Mouse (Mus musculus): ENCODE data around the gene Vmn1r196. TPM values are rescaled to one million over a fixed set of nuclear protein-coding genes. Genes with fewer than 3 reads are reported as not detected.
"Not testable (repeated sequence)": the region's sequence is repeated elsewhere in the genome, so short reads cannot be mapped to it uniquely, and the experiment has no call there.

The Vmn1r196 gene
- not detected in 2 replicates for polyA plus RNA-seq (2012)

DNA sequence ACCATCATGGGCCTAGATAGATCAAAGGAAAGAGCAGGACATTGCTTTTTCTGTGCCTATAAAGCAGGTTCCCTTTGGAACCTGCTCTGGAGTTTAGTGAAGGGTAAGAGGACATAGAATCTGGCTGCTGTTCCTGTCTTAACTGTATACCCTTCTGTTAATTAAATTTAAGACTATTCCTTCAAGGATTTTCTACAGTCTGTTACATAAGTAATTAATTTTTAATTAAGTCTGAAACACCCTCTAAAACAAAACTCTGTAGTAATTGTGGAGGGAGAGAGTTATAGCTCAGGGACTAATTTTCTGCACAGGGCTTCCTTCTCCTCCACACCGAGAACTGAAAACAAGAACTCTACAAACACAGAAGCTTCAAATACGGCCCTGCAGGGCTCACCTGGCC, at the start of gene Vmn1r196:
Gene Vmn1r196 (plus strand): TSS at position 301 of the 400 bp plus-strand sequence.
- H3K4me1 ChIP-seq (ENCODE audit: control insufficient read depth) = no peaks in the 10 kb centered on the region
- no peaks in the 10 kb centered on the region for H3K9me3 ChIP-seq (ENCODE audit: control insufficient read depth, low read length)
- H3K4me3 ChIP-seq (replicated peaks) = no peak within 1 kb of the TSS
- no peaks in the 10 kb centered on the region for H3K27me3 ChIP-seq (ENCODE audit: control insufficient read depth)
- TF ChIP-seq TAL1 (IDR thresholded peaks at IDR 0.05; ENCODE audit: low read length) (no peak), GATA1 (IDR thresholded peaks at IDR 0.05; ENCODE audit: low read length) (no peak)
- H3K36me3 ChIP-seq (ENCODE audit: control insufficient read depth) = no peaks in the 10 kb centered on the region

DNA sequence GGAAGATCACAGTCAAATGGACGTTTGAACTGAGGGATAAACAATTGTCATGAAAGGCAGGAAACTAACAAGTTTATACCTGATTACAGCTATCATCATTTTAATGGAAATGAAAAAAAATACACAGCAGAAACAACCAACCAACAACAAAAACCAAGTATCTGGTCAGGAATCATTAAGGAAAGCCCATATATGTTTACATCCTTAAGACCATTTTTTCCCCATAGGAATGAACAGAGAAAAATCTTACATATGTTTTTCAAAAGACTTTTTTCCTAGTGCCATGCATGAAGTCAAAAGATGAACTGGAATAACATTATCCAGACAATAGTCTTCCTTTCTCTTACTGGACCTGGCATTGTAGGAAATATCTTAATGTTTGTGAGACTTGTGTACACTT, 45.8 kb upstream of the Vmn1r196 start, which contains the start of gene Vmn1r194:
Gene Vmn1r194 (plus strand): TSS at position 301 of the 400 bp plus-strand sequence.
- TF ChIP-seq TAL1 (IDR thresholded peaks at IDR 0.05; ENCODE audit: low read length) (no peak), GATA1 (IDR thresholded peaks at IDR 0.05; ENCODE audit: low read length) (no peak)
- Histone ChIP-seq H3K4me3 (replicated peaks) (no peak within 1 kb of the TSS), H3K4me1 (ENCODE audit: control insufficient read depth) (no peaks in the 10 kb centered on the region), H3K36me3 (ENCODE audit: control insufficient read depth) (no peaks in the 10 kb centered on the region), H3K27me3 (ENCODE audit: control insufficient read depth) (no peaks in the 10 kb centered on the region), H3K9me3 (ENCODE audit: control insufficient read depth, low read length) (no peaks in the 10 kb centered on the region)

DNA sequence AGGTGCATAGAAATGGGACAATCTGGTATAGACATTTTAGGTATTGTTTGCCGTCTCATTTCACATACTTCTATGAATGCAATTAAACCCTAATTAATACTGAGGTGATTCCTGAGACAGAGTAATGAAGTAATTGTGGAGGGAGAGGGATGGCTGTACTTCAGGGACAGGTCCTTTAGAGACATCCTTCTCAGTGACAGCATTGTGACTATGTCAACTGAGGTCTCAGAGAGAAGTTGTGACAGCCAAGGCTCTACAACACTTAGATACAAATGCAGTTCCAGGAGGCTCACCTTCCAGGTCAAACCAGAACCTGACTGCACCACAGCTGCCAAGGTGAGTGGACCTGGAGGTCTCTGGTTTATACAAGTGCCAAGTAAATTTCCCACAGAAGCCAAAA, 19.5 kb upstream of the Vmn1r196 start, which contains the start of gene Vmn1r195:
Gene Vmn1r195 (plus strand): TSS at position 301 of the 400 bp plus-strand sequence.
- not testable (repeated sequence) for H3K9me3 ChIP-seq (ENCODE audit: control insufficient read depth, low read length); H3K27me3 ChIP-seq (ENCODE audit: control insufficient read depth); H3K4me1 ChIP-seq (ENCODE audit: control insufficient read depth); H3K36me3 ChIP-seq (ENCODE audit: control insufficient read depth); H3K4me3 ChIP-seq (replicated peaks)

DNA sequence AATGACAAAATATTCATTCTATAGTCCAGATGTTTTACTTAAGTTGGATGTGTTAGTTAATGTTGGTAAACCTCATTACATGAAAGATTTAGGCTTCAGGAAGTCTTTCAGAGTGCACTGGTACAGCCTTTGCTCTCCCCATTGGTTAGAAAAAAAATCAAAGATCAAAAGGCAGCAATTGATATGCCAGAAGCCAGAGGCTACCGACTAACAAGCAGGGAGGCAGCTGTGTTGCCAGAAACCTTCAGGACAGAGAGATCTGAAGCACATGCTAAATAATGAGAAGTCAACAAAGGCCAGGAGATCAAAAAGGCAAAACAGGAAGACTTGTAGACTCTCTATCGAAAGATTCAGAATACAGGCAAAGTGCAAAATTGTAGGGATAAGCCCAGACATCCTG, 18.0 kb upstream of the Vmn1r196 start:
- Histone ChIP-seq H3K27me3 (ENCODE audit: control insufficient read depth) (no peaks in the 10 kb centered on the region), H3K36me3 (ENCODE audit: control insufficient read depth) (no peaks in the 10 kb centered on the region), H3K4me3 (replicated peaks) (no peak overlapping the region), H3K4me1 (ENCODE audit: control insufficient read depth) (no peaks in the 10 kb centered on the region), H3K9me3 (ENCODE audit: control insufficient read depth, low read length) (0 out of 2 replicates have a peak, but pooled peaks cover 2% of the 10 kb centered on the region)
- TF ChIP-seq GATA1 (IDR thresholded peaks at IDR 0.05; ENCODE audit: low read length) (no peak), TAL1 (IDR thresholded peaks at IDR 0.05; ENCODE audit: low read length) (no peak)

DNA sequence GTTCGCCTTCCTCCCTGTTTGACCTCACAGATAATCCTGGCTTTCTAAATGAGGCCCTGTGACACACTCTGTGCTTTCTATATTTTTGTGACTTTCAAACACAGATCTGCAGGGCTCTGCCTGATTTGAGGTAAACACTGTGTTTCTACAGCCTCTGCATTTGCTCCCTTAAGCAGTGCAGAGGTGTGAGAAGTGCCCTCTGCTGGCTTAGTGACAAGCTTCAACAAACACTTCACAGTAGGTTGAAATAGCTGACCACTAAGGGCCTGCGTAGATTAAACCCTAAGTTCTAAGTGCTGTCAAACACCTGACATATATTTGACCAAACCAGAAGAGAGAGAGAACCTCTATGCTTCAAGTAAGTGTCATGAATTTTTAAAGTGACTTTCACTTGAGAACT, 5.1 kb upstream of the Vmn1r196 start:
- no peaks in the 10 kb centered on the region for H3K27me3 ChIP-seq (ENCODE audit: control insufficient read depth)
- no peaks in the 10 kb centered on the region for H3K36me3 ChIP-seq (ENCODE audit: control insufficient read depth)
- TF ChIP-seq GATA1 (IDR thresholded peaks at IDR 0.05; ENCODE audit: low read length) = no peak
- TF ChIP-seq TAL1 (IDR thresholded peaks at IDR 0.05; ENCODE audit: low read length) = no peak
- no peaks in the 10 kb centered on the region for H3K4me1 ChIP-seq (ENCODE audit: control insufficient read depth)
- H3K4me3 ChIP-seq (replicated peaks) = no peak overlapping the region
- H3K9me3 ChIP-seq (ENCODE audit: control insufficient read depth, low read length) = no peaks in the 10 kb centered on the region

DNA sequence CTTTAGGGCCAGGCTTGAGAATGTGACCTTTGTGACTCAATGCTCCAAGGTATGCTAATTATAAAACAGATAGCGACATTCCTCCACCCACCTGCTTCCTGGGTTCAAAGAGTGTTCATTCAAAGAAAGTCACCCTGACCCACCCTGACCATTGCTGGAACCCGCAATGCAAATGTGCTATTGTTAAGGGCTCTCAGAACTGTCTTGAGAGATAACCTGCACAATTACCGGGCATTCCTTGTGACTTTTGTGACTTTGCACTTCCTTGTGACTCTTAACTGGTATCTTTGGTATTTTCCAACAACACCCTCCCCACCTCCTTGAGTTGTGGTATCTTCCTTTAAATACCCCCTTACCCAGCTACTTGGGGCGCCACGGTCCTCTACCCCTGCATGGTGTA, 18.4 kb downstream of the Vmn1r196 start:
- not testable (repeated sequence) for H3K27me3 ChIP-seq (ENCODE audit: control insufficient read depth); H3K4me1 ChIP-seq (ENCODE audit: control insufficient read depth); H3K36me3 ChIP-seq (ENCODE audit: control insufficient read depth); H3K4me3 ChIP-seq (replicated peaks)
- H3K9me3 ChIP-seq (ENCODE audit: control insufficient read depth, low read length) = peaks cover 15% of the 10 kb centered on the region

DNA sequence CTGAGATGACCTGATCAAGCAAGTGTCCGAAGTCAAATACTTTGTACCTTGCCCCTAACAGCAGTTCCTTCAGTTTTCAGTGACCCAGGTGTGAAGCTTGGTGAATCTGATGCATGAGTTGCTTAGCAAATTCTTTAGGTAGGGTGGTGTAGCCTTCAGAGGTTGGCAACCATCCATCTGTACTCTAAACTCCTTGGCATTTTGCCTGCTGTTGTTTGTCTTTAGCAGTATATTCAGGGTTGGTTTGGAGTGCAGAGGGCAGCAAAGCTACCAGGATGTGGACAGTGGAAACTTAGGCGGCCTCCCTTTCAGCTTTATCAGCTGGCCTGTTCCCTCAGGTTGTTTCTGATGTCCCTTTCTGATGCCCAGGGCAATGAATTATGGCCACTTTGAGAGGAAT, 25.6 kb downstream of the Vmn1r196 start:
- no peaks in the 10 kb centered on the region for H3K27me3 ChIP-seq (ENCODE audit: control insufficient read depth)
- no peak overlapping the region for H3K4me3 ChIP-seq (replicated peaks)
- no peaks in the 10 kb centered on the region for H3K36me3 ChIP-seq (ENCODE audit: control insufficient read depth)
- TF ChIP-seq TAL1 (IDR thresholded peaks at IDR 0.05; ENCODE audit: low read length) (no peak), GATA1 (IDR thresholded peaks at IDR 0.05; ENCODE audit: low read length) (no peak)
- H3K9me3 ChIP-seq (ENCODE audit: control insufficient read depth, low read length) = peaks cover 7% of the 10 kb centered on the region; the same call in 1 of the 2 replicates
- no peaks in the 10 kb centered on the region for H3K4me1 ChIP-seq (ENCODE audit: control insufficient read depth)

DNA sequence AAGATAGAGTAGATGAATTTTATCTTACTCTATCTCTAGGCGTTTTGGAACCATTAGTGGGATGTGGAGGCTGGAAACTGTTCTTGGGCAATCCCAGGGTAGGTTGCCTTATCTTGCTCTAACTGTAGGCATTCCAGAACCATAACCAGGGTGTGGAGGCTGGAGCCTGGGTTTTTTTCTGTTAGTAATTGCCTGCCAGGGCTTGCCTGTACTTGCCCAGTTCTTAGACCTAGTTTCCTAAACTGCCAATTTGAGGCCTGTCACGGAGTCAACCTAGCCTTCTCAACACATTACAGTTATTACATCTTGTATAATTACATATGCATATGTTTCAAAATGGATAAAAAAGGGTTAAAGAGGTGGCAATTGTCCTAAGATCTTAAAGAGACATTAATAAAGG, 27.6 kb downstream of the Vmn1r196 start:
- H3K27me3 ChIP-seq (ENCODE audit: control insufficient read depth) = no peaks in the 10 kb centered on the region
- H3K4me3 ChIP-seq (replicated peaks) = no peak overlapping the region
- H3K4me1 ChIP-seq (ENCODE audit: control insufficient read depth) = no peaks in the 10 kb centered on the region
- TF ChIP-seq TAL1 (IDR thresholded peaks at IDR 0.05; ENCODE audit: low read length) = no peak
- no peak for TF ChIP-seq GATA1 (IDR thresholded peaks at IDR 0.05; ENCODE audit: low read length)
- no peaks in the 10 kb centered on the region for H3K36me3 ChIP-seq (ENCODE audit: control insufficient read depth)
- H3K9me3 ChIP-seq (ENCODE audit: control insufficient read depth, low read length) = peaks cover 3% of the 10 kb centered on the region; the same call in 1 of the 2 replicates

DNA sequence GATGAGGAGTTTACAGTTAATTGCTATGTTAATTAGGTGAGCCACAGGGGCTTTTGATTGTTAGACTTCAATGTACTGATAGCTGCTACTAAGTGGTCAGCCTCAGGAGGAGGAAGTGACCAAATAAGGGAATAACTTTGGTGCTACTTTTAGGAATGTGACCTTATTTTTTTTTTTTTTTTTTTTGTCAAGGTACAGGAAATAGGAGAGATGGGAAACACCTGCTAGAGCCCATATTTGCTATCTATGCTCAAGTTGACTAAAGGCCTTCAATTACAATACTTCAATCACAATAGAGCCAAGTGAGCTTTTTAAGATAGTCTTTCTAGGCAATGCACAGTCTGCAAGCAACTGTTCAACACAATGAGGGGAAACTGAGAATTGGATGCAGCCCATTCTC, 30.4 kb downstream of the Vmn1r196 start:
- Histone ChIP-seq H3K4me1 (ENCODE audit: control insufficient read depth) (no peaks in the 10 kb centered on the region), H3K36me3 (ENCODE audit: control insufficient read depth) (no peaks in the 10 kb centered on the region), H3K9me3 (ENCODE audit: control insufficient read depth, low read length) (no peaks in the 10 kb centered on the region), H3K4me3 (replicated peaks) (no peak overlapping the region), H3K27me3 (ENCODE audit: control insufficient read depth) (no peaks in the 10 kb centered on the region)
- TF ChIP-seq TAL1 (IDR thresholded peaks at IDR 0.05; ENCODE audit: low read length) = no peak
- TF ChIP-seq GATA1 (IDR thresholded peaks at IDR 0.05; ENCODE audit: low read length) = no peak

DNA sequence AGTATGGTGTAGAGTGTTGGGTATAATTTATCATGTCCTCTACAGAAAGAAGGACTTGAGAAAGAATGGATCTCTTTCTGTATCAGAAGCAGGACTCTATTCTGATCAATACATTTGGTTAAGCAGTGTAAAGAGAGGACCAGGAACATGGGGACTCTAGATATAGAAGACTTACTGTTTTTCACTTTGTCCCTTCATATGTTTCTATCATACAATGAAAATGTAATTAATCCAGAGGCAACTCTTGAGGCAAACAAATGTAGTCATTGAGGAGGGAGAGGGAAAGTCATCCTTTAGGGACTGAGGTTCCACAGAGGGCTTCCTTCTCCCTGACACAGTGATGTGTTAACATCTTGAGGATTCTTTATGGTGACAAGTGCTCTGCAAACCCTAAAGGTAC, 34.6 kb downstream of the Vmn1r196 start, which contains the start of gene Vmn1r197:
Gene Vmn1r197 (plus strand): TSS at position 301 of the 400 bp plus-strand sequence.
- TF ChIP-seq GATA1 (IDR thresholded peaks at IDR 0.05; ENCODE audit: low read length) (no peak), TAL1 (IDR thresholded peaks at IDR 0.05; ENCODE audit: low read length) (no peak)
- Histone ChIP-seq H3K36me3 (ENCODE audit: control insufficient read depth) (no peaks in the 10 kb centered on the region), H3K9me3 (ENCODE audit: control insufficient read depth, low read length) (no peaks in the 10 kb centered on the region), H3K4me1 (ENCODE audit: control insufficient read depth) (no peaks in the 10 kb centered on the region), H3K4me3 (replicated peaks) (no peak within 1 kb of the TSS), H3K27me3 (ENCODE audit: control insufficient read depth) (no peaks in the 10 kb centered on the region)
